Mouse (Mus musculus): ENCODE results near the gene Fmn2. TPM values are rescaled to one million over a fixed set of nuclear protein-coding genes. Genes with fewer than 3 reads are reported as not detected.

The Fmn2 gene
- total RNA-seq, 2 experiments from 2014 or later, result 5.0 to 5.9 TPM

DNA sequence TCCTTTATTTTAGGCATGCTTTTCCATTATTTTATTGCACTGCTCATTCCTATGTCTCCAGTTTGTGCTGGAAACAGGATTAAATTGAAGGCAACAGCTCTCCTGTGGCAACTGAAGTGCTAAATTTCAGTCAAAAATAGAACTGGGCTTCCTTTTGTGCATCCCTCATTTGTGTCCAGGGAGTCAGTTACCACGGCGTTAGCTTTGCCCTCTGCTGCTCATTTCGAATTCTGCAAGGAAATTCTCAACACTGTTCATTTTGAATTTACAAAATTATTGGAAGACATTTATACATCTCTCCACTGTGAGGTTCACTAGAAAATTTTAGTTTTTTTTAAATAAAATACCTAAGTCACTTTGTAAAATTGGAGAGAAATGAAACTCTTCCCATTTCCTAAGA lies 53.8 kb downstream of the Fmn2 start:
- no peak for DNase-seq (ENCODE audit: low spot score in 2 of 2)

DNA sequence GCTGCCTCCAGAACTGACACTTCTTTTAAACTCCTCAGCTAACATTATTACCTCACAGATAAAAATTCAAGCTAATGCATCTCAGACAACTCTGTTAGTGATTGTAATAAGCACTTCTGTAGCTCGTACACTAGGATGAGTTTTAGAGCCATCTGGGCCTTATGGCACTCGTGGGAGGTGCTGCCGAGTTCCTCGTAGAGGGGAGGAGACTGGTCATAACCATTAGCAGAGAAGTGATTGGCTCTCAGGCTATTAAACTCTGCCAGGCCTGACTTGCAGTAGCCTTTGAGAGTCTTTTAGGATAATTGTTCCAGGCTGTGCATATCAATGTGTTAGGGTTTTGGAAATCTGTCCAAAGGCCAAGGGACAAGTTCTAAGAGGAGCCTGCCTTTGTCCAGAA lies 55.6 kb downstream of the Fmn2 start:
- DNase-seq (ENCODE audit: low spot score in 2 of 2), result no peak

DNA sequence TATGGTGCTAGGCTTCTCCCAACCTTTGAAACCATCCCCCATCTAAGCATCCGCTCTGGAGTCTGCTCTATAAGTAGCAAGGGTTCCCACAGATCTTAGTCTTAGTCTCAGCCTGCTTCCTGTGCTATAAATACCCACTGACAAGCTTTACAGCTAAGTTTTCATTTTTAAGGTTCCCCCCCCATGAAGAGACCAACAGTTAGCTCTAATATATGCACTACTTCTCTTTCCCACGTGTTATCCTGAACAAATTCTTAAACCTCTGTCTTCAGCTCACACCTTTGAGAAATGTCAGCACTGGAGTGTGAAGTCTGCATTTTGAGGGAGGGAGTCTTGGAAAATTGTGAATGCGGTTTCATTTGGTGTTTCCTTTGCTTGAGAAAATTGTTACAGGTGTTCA lies 56.2 kb downstream of the Fmn2 start:
- no peak for DNase-seq (ENCODE audit: low spot score in 2 of 2)

DNA sequence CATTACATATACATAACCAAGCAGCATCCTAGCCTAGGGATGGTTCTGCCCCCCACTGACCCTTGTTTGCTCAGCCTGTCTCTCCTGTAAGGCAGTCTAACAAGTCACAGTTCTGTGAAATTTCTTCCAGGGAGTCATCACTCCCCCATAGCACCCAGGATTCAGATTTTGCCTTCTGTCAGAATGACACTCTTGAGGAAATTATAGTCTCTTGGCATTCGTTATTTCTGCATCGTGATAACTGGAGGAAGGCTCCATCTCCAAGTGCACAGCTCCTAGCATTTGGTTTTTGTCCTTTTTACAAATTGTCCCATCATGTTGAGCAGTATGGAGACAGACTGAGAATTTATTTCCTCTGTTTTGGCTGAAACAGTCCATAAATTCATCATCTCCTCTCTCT lies 56.9 kb downstream of the Fmn2 start:
- DNase-seq (ENCODE audit: low spot score in 2 of 2), result no peak

DNA sequence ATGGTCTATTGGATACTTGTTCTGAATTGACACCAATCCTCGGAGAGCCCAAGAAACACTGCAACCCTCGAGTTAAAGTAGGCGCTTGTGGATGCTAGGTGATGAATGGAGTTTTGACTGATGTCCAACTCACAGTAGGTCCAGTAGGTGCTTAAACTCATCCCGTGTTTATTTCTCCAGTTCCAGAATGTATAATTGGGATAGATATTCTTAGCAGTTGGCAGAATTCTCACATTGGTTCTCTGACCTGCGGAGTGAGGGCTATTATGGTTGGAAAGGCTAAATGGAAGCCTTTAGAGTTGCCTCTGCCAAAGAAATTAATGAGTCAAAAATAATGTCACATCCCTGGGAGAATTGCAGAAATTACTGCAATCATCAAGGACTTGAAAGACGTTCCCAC lies 62.9 kb downstream of the Fmn2 start:
- DNase-seq (ENCODE audit: low spot score in 2 of 2), result no peak

DNA sequence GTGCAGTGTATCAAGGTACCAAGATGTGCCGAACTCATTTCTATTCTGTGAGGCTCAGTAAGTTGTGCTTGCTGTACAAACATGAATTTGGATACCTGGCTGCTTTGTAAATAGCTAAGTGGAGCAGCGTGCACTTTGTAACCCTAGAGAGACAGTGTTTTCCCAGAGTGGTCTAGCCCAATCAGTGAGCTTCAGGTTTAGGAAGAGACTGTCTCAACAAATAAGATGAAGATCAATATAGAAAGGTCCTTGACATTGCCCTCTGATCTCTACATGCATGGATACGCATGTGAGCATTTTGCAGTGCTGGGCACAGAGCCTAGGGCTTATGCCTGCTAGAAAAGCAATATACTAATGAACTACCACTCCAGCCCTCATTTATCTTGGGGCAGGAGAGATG lies 67.0 kb downstream of the Fmn2 start:
- DNase-seq (ENCODE audit: low spot score in 2 of 2), result no peak

DNA sequence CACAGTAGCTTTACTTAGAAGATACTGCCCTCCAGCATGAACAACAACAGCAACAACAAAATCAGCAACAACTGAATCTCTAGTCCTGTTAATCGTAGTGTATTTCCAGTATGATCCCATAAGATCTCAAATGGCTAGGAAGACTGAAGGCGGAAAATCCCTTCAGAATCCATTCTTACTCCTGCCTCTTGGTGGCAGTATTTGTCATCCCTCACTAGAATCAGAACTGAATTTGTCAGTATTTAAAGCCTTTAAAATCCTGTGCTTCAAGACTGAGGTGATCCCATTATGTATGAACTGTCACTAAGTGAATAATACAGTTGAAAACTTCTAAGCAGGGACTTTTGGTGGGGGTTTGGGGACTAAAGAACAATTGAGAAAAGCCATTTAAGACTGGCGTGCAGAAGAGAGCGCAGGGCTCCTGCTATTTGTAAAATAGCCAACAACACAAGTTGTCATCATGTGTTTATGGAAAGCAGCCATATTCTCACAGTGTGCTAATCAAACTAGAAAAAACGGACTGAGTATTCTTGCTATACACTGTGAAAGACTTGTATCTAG lies 90.9 kb downstream of the Fmn2 start:
- no peak for DNase-seq (ENCODE audit: low spot score in 2 of 2)

DNA sequence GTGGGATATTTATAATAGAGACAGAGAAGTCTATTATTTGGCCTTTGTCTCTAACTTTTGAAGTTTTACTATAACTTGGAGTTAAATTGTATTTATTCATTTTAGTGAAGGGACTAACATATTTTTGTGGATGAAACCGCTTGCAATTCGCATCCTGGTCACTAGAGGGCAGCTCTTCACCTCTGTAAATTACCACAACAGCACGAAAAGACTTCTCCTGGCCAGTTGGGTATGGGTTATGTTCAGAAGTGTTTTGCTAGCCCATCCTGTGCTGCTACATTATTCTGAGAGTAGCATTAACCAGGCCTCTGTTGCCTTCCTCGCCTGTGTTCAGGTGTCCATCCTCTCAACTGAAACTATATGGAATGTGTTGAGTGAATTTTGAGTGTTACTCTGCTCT lies 93.4 kb downstream of the Fmn2 start:
- DNase-seq (ENCODE audit: low spot score in 2 of 2), result peak; percentile 49 to 51

DNA sequence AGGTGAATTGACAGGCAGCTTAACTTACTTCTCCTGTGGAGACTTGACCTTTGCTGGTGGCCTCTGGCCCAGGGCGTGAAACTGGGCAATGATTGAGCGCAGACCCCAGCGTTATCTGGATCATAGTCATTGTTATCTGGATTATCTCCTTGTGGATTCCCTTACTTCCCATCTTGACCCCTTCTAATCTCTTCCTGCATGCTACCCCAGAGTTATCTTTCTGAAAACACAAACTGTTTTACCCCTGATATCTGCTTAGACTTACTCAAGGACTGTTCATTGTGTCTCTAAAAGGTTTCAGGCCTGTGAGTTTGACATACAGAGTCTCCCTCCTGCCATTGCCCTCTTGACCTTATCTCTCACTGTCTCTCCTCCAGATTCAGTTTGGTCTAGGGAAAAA lies 95.9 kb downstream of the Fmn2 start:
- no peak for DNase-seq (ENCODE audit: low spot score in 2 of 2)

DNA sequence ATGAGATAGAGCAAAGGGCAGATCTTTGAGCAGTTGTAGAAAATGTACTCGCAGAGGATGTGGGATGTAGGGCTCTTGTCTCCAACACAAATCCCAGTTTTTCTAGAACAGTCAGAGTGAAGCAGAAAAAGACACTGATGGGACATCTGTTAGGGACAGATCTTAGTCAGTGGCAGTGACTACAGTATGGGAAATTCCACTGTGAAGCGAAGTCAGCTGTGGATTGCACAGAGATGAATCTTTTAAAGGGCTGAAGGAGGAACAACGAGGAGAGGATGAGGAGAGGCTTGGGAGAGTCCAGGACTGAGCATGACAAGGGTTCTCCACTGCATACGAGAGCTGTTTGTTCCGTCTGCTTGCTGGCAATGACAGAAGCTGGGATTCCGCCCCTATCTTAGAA lies 96.6 kb downstream of the Fmn2 start:
- no peak for DNase-seq (ENCODE audit: low spot score in 2 of 2)

DNA sequence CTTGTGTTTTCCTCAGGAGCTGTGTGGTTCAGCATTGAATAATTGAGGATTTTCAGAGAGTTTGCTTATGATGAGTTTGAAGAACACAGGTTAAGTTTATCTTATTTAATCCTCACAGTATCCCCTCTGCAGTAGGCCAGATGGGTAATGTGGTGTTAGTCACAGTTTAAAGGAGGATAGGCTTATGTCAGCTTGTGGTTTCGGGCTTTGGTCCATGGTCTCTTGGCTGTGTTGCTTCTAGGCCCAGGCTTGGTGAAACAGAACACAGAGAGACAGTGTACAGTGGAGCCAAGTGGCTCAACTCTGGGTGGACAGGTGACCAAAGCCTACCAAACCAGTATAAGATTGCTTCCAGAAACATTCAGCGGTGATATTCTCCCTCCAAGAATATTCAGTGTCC lies 98.4 kb downstream of the Fmn2 start:
- DNase-seq (ENCODE audit: low spot score in 2 of 2), result no peak

DNA sequence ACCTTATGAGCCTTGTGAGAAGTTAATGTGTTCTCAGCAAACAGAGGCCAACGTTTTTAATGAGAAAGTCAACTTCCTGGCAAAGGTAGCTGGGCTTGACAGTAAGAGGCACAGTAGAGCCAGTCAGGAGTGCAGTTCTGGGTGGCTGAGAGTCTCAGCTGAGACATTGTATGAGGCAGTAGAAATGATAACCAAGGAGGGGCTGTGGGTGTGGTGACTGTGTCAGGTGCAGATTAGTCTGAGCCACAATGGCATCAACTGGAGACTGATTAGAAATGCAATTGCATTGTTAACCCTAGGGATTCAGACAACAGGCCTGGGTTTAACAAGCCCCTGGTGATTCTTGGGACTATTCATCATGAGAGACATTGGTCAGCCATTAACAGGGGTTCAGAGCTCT lies 99.0 kb downstream of the Fmn2 start:
- no peak for DNase-seq (ENCODE audit: low spot score in 2 of 2)

DNA sequence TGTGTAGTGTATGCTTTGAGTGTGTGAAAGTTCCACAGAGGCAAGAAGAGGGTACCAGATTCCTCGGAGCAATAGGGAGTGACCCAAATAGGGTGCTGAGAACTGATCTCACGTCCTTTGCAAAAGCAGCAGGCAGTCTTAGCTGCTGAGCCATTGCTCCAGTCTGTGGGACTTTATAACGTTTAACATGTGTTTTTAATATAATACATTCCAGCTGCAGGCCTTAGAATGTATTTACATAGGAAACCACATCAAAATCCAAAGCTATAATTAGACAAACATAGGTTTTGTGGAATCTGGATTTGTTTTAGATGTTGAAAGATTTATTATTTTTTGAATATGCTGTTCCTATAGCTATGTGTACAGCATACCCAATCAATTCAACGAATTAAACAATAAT lies 115.7 kb downstream of the Fmn2 start:
- no peak for DNase-seq (ENCODE audit: low spot score in 2 of 2)

DNA sequence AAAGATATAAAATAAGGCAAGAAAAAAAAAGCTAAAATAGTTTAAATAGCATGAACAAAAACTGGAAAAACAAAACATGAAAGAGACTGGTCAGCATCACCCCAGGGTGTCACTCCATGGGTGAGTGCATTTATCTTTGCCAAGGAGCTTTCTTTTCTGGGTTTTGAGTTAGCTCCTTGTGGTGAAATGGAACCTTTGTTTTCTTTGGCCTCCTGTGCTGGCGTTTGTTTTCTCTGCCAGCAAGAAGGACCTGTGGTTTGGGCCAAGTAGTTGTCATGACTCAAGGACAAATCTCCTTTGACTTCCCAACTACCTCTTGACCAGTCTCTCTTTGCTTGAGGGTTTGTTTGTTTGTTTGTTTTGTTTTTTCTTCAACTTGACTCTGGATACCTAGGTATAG lies 119.9 kb downstream of the Fmn2 start:
- DNase-seq (ENCODE audit: low spot score in 2 of 2), result no peak

DNA sequence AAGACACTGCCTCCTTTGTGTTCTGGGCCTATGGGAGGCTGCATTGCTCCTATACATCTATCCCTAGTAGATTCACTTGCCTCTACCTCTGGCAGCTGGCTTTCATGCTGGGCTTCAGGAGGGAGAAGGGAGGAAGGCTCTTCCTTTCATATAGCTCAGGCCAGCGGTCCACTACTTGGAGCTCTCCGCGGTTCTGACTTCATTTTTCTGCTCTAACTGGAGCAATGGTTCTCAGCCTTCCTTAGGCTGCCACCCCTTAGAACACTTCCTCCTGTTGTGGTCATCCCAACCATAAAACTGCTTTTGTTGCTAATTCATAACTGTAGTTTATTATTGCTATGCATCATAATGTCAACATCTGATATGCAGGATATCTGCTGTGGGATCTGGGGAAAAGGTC lies 121.4 kb downstream of the Fmn2 start:
- DNase-seq (ENCODE audit: low spot score in 2 of 2), result no peak

DNA sequence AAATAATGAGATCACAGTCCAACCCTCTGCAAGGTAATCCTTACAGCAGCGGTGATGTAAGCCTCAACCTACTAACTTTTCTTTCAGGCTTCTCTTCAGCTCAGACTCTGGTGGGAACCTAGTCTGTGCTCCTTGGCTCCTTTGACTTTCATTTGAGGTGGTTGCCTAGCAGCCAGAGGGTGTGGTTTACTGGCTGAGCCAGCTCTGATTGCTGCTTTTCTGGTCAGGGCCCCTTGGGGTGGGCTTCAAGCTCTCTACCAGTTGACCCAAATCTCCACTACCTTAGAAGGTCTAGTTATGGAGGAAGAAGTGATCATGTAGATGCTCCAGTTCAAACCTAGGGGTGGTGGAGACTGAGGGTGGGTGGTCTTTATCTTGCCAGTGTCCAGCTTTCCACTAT lies 128.4 kb downstream of the Fmn2 start:
- DNase-seq (ENCODE audit: low spot score in 2 of 2), result no peak

DNA sequence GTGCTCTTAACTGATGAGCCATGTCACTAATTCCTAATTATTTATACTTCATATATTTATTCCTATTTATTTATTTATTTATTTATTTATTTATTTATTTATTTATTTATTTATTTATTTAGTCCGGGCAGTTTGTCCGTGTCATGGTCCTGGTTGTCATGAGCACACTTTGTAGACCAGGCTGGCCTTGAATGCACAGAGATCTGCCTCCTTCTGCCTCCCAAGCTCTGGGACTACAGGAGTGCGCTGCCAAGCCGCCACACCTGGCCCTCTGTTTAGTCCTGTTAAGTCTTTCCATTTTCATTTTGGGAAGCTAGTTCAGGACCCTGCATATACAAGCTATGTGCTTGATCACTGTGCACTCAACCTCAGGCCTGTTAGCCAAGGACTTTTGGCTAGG lies 134.7 kb downstream of the Fmn2 start:
- DNase-seq (ENCODE audit: low spot score in 2 of 2), result no peak

DNA sequence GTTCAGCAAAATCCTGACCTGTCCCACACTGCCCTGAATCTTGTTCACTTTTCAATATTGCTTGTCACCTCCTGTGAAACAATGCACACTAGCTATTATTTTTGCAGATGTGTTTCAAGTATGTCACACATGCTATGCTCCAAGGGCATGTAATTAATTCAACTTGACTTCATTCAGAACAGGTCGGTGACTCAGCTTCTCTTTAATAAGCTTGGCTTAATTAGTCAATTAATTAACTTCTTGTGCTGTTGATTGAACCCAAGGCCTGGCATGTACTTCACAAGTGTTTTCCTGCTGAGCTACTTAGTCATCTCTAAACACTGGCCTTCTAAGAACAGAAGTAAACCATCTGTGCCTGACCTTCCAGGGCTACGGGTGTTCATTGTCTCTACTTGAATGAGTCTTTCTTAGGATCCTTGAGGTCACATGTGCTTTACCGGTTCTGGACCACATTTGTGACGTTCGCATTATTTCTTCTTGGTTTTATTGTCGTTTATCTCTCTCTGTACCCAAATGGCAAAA lies 136.0 kb downstream of the Fmn2 start:
- DNase-seq (ENCODE audit: low spot score in 2 of 2), result no peak

DNA sequence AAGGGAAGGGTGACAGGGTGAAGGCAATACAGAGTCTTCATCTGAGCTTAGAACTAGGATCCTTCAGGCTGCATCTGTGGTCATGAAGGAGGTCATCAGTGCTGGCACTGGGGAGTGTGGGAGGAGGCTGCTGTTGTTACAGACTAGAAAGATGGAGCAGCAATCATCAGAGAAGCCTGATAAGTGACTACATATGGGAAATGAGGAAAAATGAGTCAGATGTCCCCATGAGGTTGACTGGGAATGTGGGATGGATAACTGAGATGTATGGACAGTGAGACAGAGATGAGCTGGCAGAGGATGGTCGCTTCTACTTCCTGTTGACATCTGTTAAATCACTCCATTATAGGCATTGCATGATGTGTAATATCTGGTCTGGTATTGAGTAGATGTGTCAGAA lies 139.3 kb downstream of the Fmn2 start:
- DNase-seq (ENCODE audit: low spot score in 2 of 2), result no peak

DNA sequence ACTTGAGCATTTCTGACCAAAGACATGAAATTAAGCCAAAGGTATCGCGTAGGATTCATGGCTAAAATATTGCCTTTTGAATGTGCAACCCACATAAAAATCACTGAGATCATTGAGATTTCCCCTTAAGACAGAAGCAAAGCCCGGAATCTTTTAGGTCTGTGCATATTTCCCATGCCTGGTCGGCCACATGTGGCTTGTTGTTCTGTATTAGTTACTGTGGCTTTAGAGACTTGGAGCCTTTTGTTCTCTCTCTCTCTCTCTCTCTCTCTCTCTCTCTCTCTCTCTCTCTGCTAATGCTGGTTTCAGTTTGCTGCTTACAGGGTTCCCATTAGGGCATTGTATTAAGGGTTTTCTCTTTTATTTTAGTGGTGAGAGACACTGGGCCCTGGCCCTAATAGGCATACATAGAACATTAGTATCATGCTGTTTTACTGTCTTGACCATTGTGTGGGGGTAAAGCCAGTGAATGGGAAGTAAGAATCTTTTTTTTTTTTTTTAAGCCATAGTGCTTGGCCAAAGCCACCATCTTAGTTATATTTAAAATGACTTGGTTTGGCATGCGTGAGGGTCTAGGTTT lies 141.9 kb downstream of the Fmn2 start:
- no peak for DNase-seq (ENCODE audit: low spot score in 2 of 2)

DNA sequence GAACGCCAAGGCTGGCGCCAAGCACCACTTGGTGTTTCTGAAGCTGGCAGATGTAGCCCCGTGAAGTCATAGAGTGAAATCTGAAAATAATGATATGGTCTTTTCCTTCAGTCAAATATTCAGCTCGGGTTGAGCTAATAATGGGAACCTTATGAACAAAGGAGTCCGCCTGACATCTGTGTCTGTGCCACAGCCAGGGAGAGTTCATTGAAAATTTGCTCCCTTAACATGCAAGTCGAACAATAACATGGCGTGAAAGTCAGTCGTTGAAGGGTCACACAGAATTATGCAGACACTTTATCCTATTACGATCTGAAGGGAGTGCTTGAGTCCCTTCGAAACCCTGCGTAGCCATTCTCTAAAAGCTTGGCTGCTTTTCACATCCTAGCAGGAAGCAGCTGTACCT lies 147.8 kb downstream of the Fmn2 start:
- DNase-seq (ENCODE audit: low spot score in 2 of 2), result no peak

DNA sequence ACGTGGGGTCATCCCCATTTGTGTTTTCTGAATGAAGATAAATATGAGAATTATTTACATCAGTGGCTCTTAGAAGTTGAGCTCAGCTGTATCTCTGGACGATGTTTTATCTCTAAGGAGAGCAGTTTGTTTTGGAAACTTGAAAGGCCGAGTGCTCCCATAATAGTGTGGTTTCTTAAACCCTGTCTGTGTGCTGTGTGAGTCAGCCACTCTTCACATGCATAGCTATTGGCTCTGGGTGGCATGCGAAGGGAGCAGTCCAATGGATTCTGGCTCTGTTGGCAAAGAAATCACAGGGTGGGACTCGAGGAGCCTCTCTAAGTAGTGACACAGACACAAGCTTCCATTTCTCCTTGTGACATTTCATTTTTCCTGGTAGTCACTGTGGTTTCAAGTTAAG lies 152.9 kb downstream of the Fmn2 start:
- no peak for DNase-seq (ENCODE audit: low spot score in 2 of 2)

DNA sequence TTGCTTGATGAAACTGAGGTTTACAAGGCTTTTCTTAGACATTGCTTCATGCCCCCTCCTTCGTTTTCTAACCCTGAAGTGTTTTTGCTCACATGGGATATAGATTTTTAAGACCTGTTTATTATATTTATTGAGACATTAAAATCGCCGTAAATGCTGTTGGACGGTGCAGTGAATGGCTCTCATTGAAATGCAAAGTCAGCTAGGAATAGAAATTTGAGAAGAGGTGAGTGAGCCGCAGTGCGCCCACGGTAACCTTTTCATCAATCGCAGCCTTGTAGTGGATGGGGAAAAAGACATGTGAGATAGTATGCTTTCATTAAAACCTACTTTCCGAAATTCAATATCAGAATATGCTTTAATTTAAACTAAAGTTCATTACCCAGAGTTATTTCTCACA lies 153.7 kb downstream of the Fmn2 start:
- DNase-seq (ENCODE audit: low spot score in 2 of 2), result no peak

DNA sequence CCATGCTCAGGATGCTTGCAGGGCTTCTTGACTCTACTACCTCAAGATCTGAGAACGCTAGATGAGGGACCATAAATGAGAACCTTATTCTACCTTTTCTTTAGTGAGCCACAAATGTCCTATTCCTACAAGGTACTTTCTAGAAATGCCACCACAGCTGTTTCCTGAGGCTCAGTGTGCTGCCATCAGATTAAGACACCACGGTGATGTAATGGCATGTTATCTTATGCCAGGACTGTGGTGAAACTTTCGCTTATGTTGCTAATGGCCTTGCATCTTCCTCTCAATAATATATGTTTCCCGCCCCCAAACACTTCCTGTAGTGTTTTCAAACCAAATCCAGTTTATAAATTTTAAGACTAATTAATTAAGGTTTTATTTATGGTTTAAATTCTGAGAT lies 154.9 kb downstream of the Fmn2 start:
- DNase-seq (ENCODE audit: low spot score in 2 of 2), result no peak
